Mouse (Mus musculus) cortical plate, adult 2 months (tissue): Measurements from ENCODE around the gene Cdh23. TPM values are rescaled to one million over a fixed set of nuclear protein-coding genes. Genes with fewer than 3 reads are reported as not detected.

Experiments used
- H3K27ac ChIP-seq: fragments of 200-500 bp; 2 replicates; pipeline ENCODE4 v1.5.1; 2012; ENCODE audit warnings: low read length, control low read depth, inconsistent platforms; ENCODE audit not compliant: insufficient read depth
- H3K4me1 ChIP-seq: fragments of 200-500 bp; 2 replicates; pipeline ENCODE4 v1.6.1; 2011; ENCODE audit warnings: low read length; ENCODE audit not compliant: control insufficient read depth, insufficient read depth
- H3K4me3 ChIP-seq: fragments of 200-500 bp; 2 replicates; pipeline ENCODE4 v1.5.1; 2011; ENCODE audit warnings: mild to moderate bottlenecking, low read length, control low read depth; ENCODE audit not compliant: insufficient read depth
- CTCF ChIP-seq: fragments of 200-500 bp; IDR thresholded peaks from 2 replicates; pipeline ENCODE4 v1.5.1; 2011; ENCODE audit warnings: mild to moderate bottlenecking, control low read depth, low read length; ENCODE audit not compliant: insufficient read depth; ENCODE audit errors: extremely low read depth
- POLR2A ChIP-seq: fragments of 200-500 bp; IDR thresholded peaks from 2 replicates; pipeline ENCODE4 v1.6.1; 2011; ENCODE audit warnings: mild to moderate bottlenecking, low read length, control low read depth; ENCODE audit not compliant: insufficient read depth; ENCODE audit errors: extremely low read depth
- polyA plus RNA-seq: library from polyadenylated mRNA; depleted of rRNA; stranded (reverse); fragments of >200 nt; gene quantifications from 2 replicates; pipeline ENCODE4 v1.2.3, GENCODE M21; 2012

Cdh23 gene
- polyA plus RNA-seq, 1 experiment, result 0.46 TPM

DNA sequence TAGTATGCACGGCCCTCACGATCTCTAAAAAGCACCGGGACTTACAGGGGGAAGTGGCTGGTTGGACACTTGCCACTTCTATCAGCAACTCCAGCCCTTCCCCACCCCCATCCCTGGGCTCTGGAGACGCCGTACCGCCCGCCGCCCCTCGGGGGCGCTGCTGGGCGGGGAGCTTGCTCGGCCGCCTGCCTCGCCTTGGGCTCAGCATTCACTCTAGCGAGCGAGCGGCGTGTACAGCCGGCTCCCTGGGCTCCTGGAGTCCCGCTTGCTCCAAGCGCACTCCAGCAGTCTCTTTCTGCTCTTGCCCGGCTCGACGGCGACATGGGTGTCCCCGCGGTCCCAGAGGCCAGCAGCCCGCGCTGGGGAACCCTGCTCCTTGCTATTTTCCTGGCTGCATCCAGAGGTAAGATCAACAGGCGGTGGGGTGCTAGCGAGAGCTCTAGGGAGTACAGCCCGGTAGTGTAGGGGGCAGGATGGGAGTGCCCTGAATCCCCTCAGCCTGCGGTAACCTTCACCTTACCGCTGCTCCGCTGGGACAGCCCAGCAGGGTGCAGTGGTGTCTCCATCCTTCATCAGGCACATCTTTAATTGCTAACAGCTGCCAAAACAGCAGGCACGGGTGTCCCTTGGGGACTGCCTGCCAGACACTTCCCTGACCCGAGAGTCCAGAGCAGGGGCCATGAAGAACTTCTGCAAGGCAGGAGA, 349.4 kb downstream of the Cdh23 start, which contains the start of gene Vsir:
TSS of gene Vsir (plus strand) at position 151 of the 705 bp plus-strand sequence.
- Histone ChIP-seq H3K4me3 (peak within 1 kb of the TSS; percentile 10), H3K4me1 (0 out of 2 replicates have a peak, but pooled peaks cover under 1% of the 10 kb centered on the region), H3K27ac (no peak within 1 kb of the TSS)
- TF ChIP-seq CTCF, result no peak; the same call in 1 of the 2 replicates
- TF ChIP-seq POLR2A, result 0 out of 2 replicates have a peak, but pooled peaks have one; percentile 17

DNA sequence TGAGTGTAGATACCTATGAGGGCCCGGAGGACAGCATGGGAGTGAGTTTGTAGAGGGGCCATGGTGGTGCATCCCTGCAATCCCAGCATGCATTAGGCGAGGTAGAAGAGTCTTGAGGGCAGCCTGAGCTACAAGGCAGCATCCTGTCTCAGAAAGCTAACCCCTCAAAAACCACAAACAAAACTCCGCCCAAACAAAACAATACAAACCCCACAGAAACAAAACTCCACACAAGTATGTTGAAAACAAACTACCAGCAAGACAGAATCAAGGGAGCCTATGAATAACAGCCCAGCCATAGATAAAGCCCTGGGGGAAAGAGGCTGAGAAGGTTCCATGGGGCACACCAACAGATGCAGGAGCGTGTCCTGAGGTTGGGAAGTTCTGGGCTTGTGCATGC, 350.2 kb downstream of the Cdh23 start:
- TF ChIP-seq CTCF (no peak), POLR2A (no peak)
- Histone ChIP-seq H3K27ac (no peak overlapping the region), H3K4me1 (no peaks in the 10 kb centered on the region), H3K4me3 (no peak overlapping the region)

DNA sequence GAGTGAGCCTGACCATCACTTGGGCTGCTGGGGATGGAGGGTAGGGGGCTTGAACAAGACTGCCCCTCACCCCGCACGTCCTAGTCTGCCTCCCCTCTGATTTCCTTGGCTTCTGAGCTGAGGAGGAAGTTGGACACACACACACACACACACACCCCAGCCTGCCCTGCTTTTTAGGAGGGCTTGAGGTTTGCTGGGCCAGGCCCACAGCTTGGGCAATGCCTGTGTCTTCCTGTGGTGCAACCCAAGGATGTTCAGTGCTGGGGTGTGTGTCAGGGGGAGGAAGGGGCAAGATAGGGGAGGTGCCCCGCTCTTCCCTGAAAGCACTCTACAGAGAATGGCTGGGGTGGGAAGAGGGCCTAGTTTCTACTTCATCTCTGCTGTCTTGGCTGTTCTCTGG, 352.2 kb downstream of the Cdh23 start:
- Histone ChIP-seq H3K4me3 (no peak overlapping the region), H3K27ac (0 out of 2 replicates have a peak overlapping the region, but pooled peaks have one; percentile 17), H3K4me1 (no peaks in the 10 kb centered on the region)
- no peak for TF ChIP-seq CTCF
- TF ChIP-seq POLR2A, result no peak

DNA sequence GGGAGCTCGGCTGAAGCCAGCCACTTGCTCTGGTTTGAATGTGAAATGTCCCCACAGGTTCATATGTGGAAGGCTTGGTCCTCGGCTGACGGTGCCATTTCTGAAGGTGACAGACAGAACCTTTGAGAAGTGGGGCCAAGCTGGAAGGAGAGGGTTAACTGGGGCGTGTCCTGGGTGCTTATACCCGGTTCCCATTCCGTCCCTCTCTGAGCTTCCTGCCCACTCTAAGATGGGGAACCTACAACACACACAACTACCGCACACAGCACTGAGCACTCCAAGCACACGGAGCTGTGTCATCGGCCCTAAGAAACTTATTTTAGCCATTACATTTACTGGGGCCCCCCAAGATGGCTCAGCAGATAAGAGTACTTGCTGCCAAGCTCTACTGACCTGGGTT, 354.8 kb downstream of the Cdh23 start:
- TF ChIP-seq POLR2A (no peak), CTCF (no peak)
- Histone ChIP-seq H3K4me1 (no peaks in the 10 kb centered on the region), H3K27ac (no peak overlapping the region)

DNA sequence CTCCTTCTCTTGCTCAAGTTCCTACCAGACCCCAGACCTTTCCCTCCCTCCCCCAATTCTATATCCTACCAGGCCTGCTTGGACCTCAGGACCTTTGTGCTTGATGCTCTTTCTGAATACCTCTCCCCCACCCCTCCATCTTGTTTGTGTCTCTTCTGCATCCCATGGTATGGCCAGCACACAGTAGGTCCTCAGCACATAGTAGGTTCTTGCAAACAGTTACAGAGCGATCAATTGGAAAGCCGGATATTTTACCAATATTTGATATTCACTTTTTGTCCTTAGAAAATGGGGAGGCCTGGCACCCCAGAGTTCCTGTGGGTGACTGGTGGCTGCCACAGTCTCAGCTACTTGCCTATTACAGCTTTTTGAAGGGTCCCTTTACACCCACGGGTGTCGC, 361.3 kb downstream of the Cdh23 start:
- H3K4me3 ChIP-seq, result no peak overlapping the region
- H3K27ac ChIP-seq, result no peak overlapping the region
- TF ChIP-seq POLR2A (no peak), CTCF (no peak)
- H3K4me1 ChIP-seq, result no peaks in the 10 kb centered on the region

More for the DNA sequence above, 354.8 kb downstream of the Cdh23 start:
- H3K4me3 ChIP-seq, result no peak overlapping the region

DNA sequence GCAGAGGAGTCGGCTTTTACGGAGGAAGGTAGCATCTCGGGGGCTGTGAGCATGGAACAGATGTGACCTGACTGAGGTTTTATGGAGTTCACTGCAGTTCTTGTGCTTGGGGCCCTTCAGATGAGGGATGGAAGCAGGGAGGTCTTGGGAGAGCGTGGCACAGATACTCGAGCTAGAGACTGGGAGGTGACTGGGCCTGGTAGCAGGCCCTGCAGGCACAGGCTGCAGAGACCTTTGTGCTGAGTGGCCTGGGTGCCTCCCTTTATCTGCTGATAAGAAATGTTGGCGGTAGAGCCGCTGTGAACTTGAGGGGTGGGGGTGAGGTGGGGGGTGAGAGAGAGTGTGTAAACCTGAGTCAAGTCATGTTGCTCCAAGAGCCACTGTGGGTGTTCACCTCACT, 361.7 kb downstream of the Cdh23 start:
- Histone ChIP-seq H3K4me1 (no peaks in the 10 kb centered on the region), H3K27ac (no peak overlapping the region), H3K4me3 (no peak overlapping the region)
- TF ChIP-seq CTCF (no peak), POLR2A (no peak)

DNA sequence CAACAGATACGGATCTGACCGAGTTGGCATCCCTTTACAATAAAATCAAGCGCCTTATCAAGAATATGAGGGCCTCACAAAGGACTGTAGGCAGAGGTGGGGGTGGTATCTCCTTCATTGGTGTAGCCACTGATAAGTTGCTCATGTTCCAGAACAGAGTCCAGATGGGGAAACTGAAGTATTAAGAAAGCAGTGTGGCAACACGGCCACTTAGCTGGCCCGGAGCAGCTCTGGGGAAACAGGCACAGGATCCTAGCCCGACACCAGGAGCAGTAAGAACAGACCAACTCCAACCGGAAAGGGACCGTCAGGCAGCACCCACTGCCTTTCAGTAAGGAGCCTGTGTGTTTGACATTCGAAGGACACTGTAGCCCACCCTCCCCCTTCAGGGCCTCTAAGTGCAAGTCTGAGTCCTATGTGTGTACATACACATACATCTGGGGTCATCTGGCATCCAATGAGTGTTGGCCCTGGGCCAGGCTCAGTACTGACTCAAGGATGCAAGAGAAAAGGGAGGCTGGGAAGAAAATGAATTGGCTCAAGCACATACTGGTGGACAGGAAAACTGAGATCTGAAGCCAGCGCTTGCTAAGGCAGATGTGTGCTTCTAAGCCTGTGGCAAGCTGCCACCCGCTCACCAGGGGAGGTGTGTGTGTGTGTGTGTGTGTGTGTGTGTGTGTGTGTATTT, 367.2 kb downstream of the Cdh23 start:
- Histone ChIP-seq H3K4me1 (no peaks in the 10 kb centered on the region), H3K27ac (no peak overlapping the region), H3K4me3 (no peak overlapping the region)
- TF ChIP-seq CTCF (no peak), POLR2A (no peak)

DNA sequence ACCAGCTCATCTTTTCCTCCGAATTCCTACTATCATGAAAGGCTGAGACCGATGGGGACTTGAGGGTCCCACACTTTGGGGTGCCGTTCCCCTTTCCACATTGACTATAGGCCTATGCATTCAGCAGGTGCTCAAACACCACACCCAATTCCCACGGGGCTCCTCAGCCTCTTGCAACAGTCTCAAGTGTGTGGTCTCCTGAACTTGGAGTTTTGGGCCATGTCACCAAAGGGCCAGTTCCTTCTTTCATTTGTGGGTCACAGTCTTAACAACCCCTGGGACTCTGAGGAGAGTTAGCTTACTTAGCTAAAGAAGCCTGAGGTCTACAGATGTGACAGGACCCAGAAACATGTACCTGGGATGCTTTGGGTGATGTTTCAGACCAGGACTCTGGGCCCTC, 380.1 kb downstream of the Cdh23 start:
- no peaks in the 10 kb centered on the region for H3K4me1 ChIP-seq
- no peak overlapping the region for H3K27ac ChIP-seq
- TF ChIP-seq CTCF (no peak), POLR2A (no peak)
- H3K4me3 ChIP-seq, result no peak overlapping the region

DNA sequence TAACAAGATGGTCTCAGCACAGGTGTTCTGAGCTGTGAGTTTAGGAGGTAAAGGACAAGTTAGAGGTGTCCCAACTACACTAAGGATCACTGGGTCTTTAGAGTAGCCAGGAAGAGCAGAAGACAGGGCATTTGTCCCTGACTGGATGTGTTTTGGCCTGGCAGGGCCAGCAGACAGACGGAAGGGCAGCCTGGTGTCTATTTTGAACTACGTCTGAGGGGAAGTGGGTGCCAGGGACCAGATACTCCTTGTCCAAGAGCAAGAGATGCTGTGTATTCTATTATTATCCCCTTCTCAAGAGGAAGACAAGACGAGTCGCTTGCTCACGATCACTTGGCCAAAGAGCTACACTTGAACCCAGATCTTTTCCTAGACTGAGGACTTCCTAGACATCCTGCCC, 382.7 kb downstream of the Cdh23 start:
- no peak overlapping the region for H3K4me3 ChIP-seq
- no peak for TF ChIP-seq CTCF
- TF ChIP-seq POLR2A, result no peak
- H3K27ac ChIP-seq, result peak overlapping the region; percentile 22
- no peaks in the 10 kb centered on the region for H3K4me1 ChIP-seq

DNA sequence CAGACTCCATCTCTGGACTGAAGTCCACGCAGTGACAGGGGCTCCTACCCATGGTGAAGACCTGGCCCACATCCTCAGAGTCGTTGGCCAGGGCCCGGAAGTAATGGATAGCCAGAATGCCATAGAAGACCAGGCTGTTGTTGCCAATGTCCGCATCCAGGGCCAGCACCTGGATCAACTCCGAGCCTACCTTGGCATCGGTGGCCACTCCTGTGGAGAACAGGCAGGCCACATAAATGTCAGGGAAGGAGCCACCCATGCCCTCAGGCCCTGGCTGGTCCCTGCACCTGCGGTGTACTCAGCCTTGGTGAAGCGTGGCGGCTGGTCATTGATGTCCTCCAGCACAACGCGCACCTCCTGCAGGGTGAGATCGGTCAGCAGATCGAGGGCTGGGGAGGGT, 385.7 kb downstream of the Cdh23 start:
- no peak overlapping the region for H3K4me3 ChIP-seq
- H3K27ac ChIP-seq, result no peak overlapping the region
- no peaks in the 10 kb centered on the region for H3K4me1 ChIP-seq
- TF ChIP-seq CTCF, result no peak
- TF ChIP-seq POLR2A, result no peak
